Mouse (Mus musculus) lung, embryonic 14.5 days (tissue): ENCODE results near the gene Hist2h3c1. TPM values are rescaled to one million over a fixed set of nuclear protein-coding genes. Genes with fewer than 3 reads are reported as not detected.

Source experiments
- ATAC-seq: fragments of 200-750 bp; cut with Nextera tagmentation; 2 replicates; pipeline ENCODE4 v1.8.0; 2017; ENCODE audit warnings: mild to moderate bottlenecking, moderate TSS enrichment, moderate library complexity; ENCODE audit not compliant: insufficient read depth
- DNase-seq: peaks from one replicate; pipeline ENCODE4 v3.0.0-alpha.2; 2015
- H3K27ac ChIP-seq: fragments of 300-500 bp; sonication (generic); 2 replicates; pipeline ENCODE4 v1.5.1; 2014; ENCODE audit warnings: low read depth, mild to moderate bottlenecking, moderate library complexity
- H3K27me3 ChIP-seq: fragments of 300-500 bp; sonication (generic); 2 replicates; pipeline ENCODE4 v1.6.1; 2014; ENCODE audit warnings: low read length, control low read depth; ENCODE audit not compliant: insufficient read depth
- H3K36me3 ChIP-seq: fragments of 300-500 bp; sonication (generic); 2 replicates; pipeline ENCODE4 v1.6.1; 2014; ENCODE audit warnings: control low read depth; ENCODE audit not compliant: insufficient read depth
- H3K4me1 ChIP-seq: fragments of 300-500 bp; sonication (generic); 2 replicates; pipeline ENCODE4 v1.6.1; 2014; ENCODE audit warnings: antibody characterized with exemption, control low read depth; ENCODE audit not compliant: insufficient read depth
- H3K4me2 ChIP-seq: fragments of 300-500 bp; sonication (generic); 2 replicates; pipeline ENCODE4 v1.6.1; 2014; ENCODE audit warnings: mild to moderate bottlenecking
- H3K4me3 ChIP-seq: fragments of 300-500 bp; sonication (generic); 2 replicates; pipeline ENCODE4 v1.5.1; 2014; ENCODE audit warnings: low read depth, low read length
- H3K9ac ChIP-seq: fragments of 300-500 bp; sonication (generic); 2 replicates; pipeline ENCODE4 v1.6.1; 2014
- H3K9me3 ChIP-seq: fragments of 300-500 bp; sonication (generic); 2 replicates; pipeline ENCODE4 v1.6.1; 2016; ENCODE audit warnings: low read depth, low read length, control low read depth
- CTCF ChIP-seq: IDR thresholded peaks from 2 replicates; pipeline ENCODE4 v1.5.1; 2016; ENCODE audit warnings: antibody characterized with exemption, low read depth
- WGBS: fragments of 180-500 bp; shearing (Covaris S2); extraction: QIAGEN DNeasy Blood & Tissue Kit; methylation state at CpG from one replicate; pipeline ENCODE4 v1.1.7; 2014; 5-methylcytosine and 5-hydroxymethylcytosine counted together
- microRNA-seq: library from miRNA; unstranded; fragments of <30 nt; microRNA quantifications from one replicate; pipeline ENCODE4, GENCODE M21; 2016; ENCODE audit warnings: borderline number of aligned reads
- polyA plus RNA-seq: library from polyadenylated mRNA; unstranded; fragments of >200 nt; fragmentation: Nextera tagmentation; extraction: Ambion mirVana; gene quantifications from 2 replicates; pipeline ENCODE4 v1.2.1, GENCODE M21; 2014

Hist2h3c1 gene
- polyA plus RNA-seq, 1 experiment from 2014 or later = 0.30 TPM

- DNase-seq = no peak
- H3K36me3 ChIP-seq = no peaks in the 10 kb centered on the region
- H3K4me2 ChIP-seq = no peak overlapping the region
- no peaks in the 10 kb centered on the region for H3K9me3 ChIP-seq
- H3K4me3 ChIP-seq = no peak overlapping the region
- no peaks in the 10 kb centered on the region for H3K27me3 ChIP-seq
- H3K27ac ChIP-seq = no peak overlapping the region
- no peaks in the 10 kb centered on the region for H3K4me1 ChIP-seq
- no peak for ATAC-seq
- WGBS = 51% methylated on average over 5 of the region's 5 CpGs
- no peak overlapping the region for H3K9ac ChIP-seq
- TF ChIP-seq CTCF = no peak
These were observed 46.9 kb downstream of the Hist2h3c1 start for GRCm38 (mm10) chr3:96293368-96293767.

GRCm38 (mm10) chr3:96293787-96294186, 47.3 kb downstream of the Hist2h3c1 start, which contains the start of gene Fcgr1:
Gene Fcgr1 (minus strand): TSS chr3:96293969.
- 73% methylated on average over 4 of the region's 4 CpGs for WGBS
- no peaks in the 10 kb centered on the region for H3K27me3 ChIP-seq
- no peak for TF ChIP-seq CTCF

More at GRCm38 (mm10) chr3:96293787-96294186, 47.3 kb downstream of the Hist2h3c1 start, which contains the start of gene Fcgr1:
- ATAC-seq = no peak
- Histone ChIP-seq H3K9me3 (no peaks in the 10 kb centered on the region), H3K4me3 (no peak within 1 kb of the TSS), H3K9ac (no peak within 1 kb of the TSS), H3K36me3 (no peaks in the 10 kb centered on the region), H3K4me1 (no peaks in the 10 kb centered on the region), H3K27ac (no peak within 1 kb of the TSS), H3K4me2 (no peak within 1 kb of the TSS)
- DNase-seq = no peak

Small RNA genes lying within 50 kb of the gene (microRNA-seq; reads per million reads assigned to microRNA genes)
- gene Gm44492 (not detected), gene Gm47311 (not detected), gene Gm47313 (not detected)

Other genes with a start within 250 kb of the Hist2h3c1 start
- 18.6 and 19.7 TPM in 2 replicates for gene Vps45, start 188.2 kb upstream of the Hist2h3c1 start, polyA plus RNA-seq
- 18.9 and 21.3 TPM in 2 replicates for gene Otud7b, start 142.2 kb upstream of the Hist2h3c1 start, polyA plus RNA-seq
- 13.0 and 16.6 TPM in 2 replicates for gene Mtmr11, start 84.7 kb upstream of the Hist2h3c1 start, polyA plus RNA-seq
- gene Sf3b4, start 74.4 kb upstream of the Hist2h3c1 start, polyA plus RNA-seq = 196 and 210 TPM in 2 replicates
- 3.6 and 5.8 TPM in 2 replicates for gene Sv2a, start 65.5 kb upstream of the Hist2h3c1 start, polyA plus RNA-seq
- 57.6 and 68.0 TPM in 2 replicates for gene Bola1, start 27.0 kb upstream of the Hist2h3c1 start, polyA plus RNA-seq
- gene Hist2h2ab, start 26.8 kb upstream of the Hist2h3c1 start, polyA plus RNA-seq = not detected in 2 replicates
- 10.8 and 11.9 TPM in 2 replicates for gene Hist2h2ac, start 25.8 kb upstream of the Hist2h3c1 start, polyA plus RNA-seq
- 5.9 and 6.4 TPM in 2 replicates for gene Hist2h2be, start 25.6 kb upstream of the Hist2h3c1 start, polyA plus RNA-seq
- gene Hist2h3c2, start 7.6 kb upstream of the Hist2h3c1 start, polyA plus RNA-seq = 11.5 and 14.4 TPM in 2 replicates
- 49.7 and 55.6 TPM in 2 replicates for gene Hist2h2aa2, start 6.4 kb upstream of the Hist2h3c1 start, polyA plus RNA-seq
- gene Hist2h2aa1, start 1.2 kb upstream of the Hist2h3c1 start, polyA plus RNA-seq = 13.0 and 15.7 TPM in 2 replicates
- gene Hist2h4, start 16.6 kb downstream of the Hist2h3c1 start, polyA plus RNA-seq = 11.3 and 16.6 TPM in 2 replicates
- 100 and 111 TPM in 2 replicates for gene Hist2h3b, start 22.0 kb downstream of the Hist2h3c1 start, polyA plus RNA-seq
- gene Hist2h2bb, start 23.1 kb downstream of the Hist2h3c1 start, polyA plus RNA-seq = 23.2 and 26.7 TPM in 2 replicates
- 3.3 and 3.9 TPM in 2 replicates for gene Fcgr1, start 47.3 kb downstream of the Hist2h3c1 start, polyA plus RNA-seq
- gene BC107364, start 205.6 kb downstream of the Hist2h3c1 start, polyA plus RNA-seq = not detected in 2 replicates